Mouse (Mus musculus) spleen, adult 2 months (tissue): ENCODE data around the gene Skp1a. TPM values are rescaled to one million over a fixed set of nuclear protein-coding genes. Genes with fewer than 3 reads are reported as not detected.

ENCODE experiments used
- DNase-seq, 2 experiments: peaks; one replicate each; pipeline versions ENCODE4 v3.0.0 to v3.0.0-alpha.2; 2012 to 2021; ENCODE audit warnings: low spot score in 2 of 2, low read depth in 1 of 2
- H3K27ac ChIP-seq: fragments of 200-500 bp; 2 replicates; pipeline ENCODE4 v1.5.1; 2012; ENCODE audit warnings: low read length, inconsistent platforms; ENCODE audit not compliant: insufficient read depth
- H3K27me3 ChIP-seq: fragments of 200-500 bp; 2 replicates; pipeline ENCODE4 v1.6.1; 2012; ENCODE audit warnings: mild to moderate bottlenecking, moderate library complexity, low read length, inconsistent platforms; ENCODE audit not compliant: control insufficient read depth, insufficient read depth
- H3K36me3 ChIP-seq: fragments of 200-500 bp; 2 replicates; pipeline ENCODE4 v1.6.1; 2012; ENCODE audit warnings: mild to moderate bottlenecking, low read length, inconsistent platforms; ENCODE audit not compliant: control insufficient read depth, insufficient read depth
- H3K4me1 ChIP-seq: fragments of 200-500 bp; 2 replicates; pipeline ENCODE4 v1.6.1; 2011; ENCODE audit warnings: inconsistent platforms; ENCODE audit not compliant: control insufficient read depth, insufficient read depth, insufficient read length
- H3K4me3 ChIP-seq: fragments of 200-500 bp; 2 replicates; pipeline ENCODE4 v1.5.1; 2011; ENCODE audit warnings: mild to moderate bottlenecking, inconsistent platforms; ENCODE audit not compliant: insufficient read depth, insufficient read length; ENCODE audit errors: extremely low read depth
- CTCF ChIP-seq: fragments of 200-500 bp; IDR thresholded peaks from 2 replicates; pipeline ENCODE4 v1.5.1; 2011; ENCODE audit warnings: mild to moderate bottlenecking, inconsistent platforms; ENCODE audit not compliant: insufficient read depth, insufficient read length, insufficient replicate concordance; ENCODE audit errors: extremely low read depth
- POLR2A ChIP-seq: fragments of 200-500 bp; IDR thresholded peaks from 2 replicates; pipeline ENCODE4 v1.6.1; 2011; ENCODE audit warnings: low read depth, low read length, inconsistent platforms
- WGBS: fragments of 180-500 bp; shearing (Covaris S2); methylation state at CpG from one replicate; pipeline ENCODE4 v1.1.7; 2018; 5-methylcytosine and 5-hydroxymethylcytosine counted together
- polyA plus RNA-seq: library from polyadenylated mRNA; depleted of rRNA; stranded (reverse); fragments of >200 nt; gene quantifications from 2 replicates; pipeline ENCODE4 v1.2.3, GENCODE M21; 2012; rRNA removed

Skp1a gene
- polyA plus RNA-seq, 1 experiment: 6.3 TPM

GRCm38 (mm10) chr11:52292346-52292745 lies 60.6 kb downstream of the Skp1a start:
- no peaks in the 10 kb centered on the region for H3K27me3 ChIP-seq
- 41% methylated on average over 7 of the region's 7 CpGs for WGBS

GRCm38 (mm10) chr11:52292894-52293293 lies 61.1 kb downstream of the Skp1a start:
- Histone ChIP-seq H3K27me3 (no peaks in the 10 kb centered on the region), H3K36me3 (no peaks in the 10 kb centered on the region), H3K4me3 (no peak overlapping the region), H3K4me1 (peaks cover 4% of the 10 kb centered on the region; the same call in 1 of the 2 replicates), H3K27ac (no peak overlapping the region)
- 69% methylated on average over 6 of the region's 6 CpGs for WGBS
- TF ChIP-seq CTCF: no peak
- no peak for TF ChIP-seq POLR2A
- DNase-seq: no peak

More at GRCm38 (mm10) chr11:52292346-52292745, 60.6 kb downstream of the Skp1a start:
- TF ChIP-seq CTCF (no peak), POLR2A (no peak)
- Histone ChIP-seq H3K4me1 (peaks cover 4% of the 10 kb centered on the region; the same call in 1 of the 2 replicates), H3K36me3 (no peaks in the 10 kb centered on the region), H3K27ac (no peak overlapping the region), H3K4me3 (no peak overlapping the region)
- DNase-seq: no peak

GRCm38 (mm10) chr11:52294103-52294502 lies 62.3 kb downstream of the Skp1a start:
- Histone ChIP-seq H3K4me1 (peaks cover 5% of the 10 kb centered on the region; the same call in 1 of the 2 replicates), H3K36me3 (no peaks in the 10 kb centered on the region), H3K27ac (peak overlapping the region; percentile 59), H3K4me3 (no peak overlapping the region), H3K27me3 (no peaks in the 10 kb centered on the region)
- DNase-seq: no peak
- no peak for TF ChIP-seq POLR2A
- TF ChIP-seq CTCF: no peak
- 74% methylated on average over 9 of the region's 9 CpGs for WGBS

Other genes with a start within 250 kb of the Skp1a start
- 26.6 and 28.6 TPM in 2 replicates for gene Ube2b, start 231.2 kb upstream of the Skp1a start, polyA plus RNA-seq
- 1.3 and 1.4 TPM in 2 replicates for gene Cdkl3, start 227.8 kb upstream of the Skp1a start, polyA plus RNA-seq
- 20.2 and 21.0 TPM in 2 replicates for gene Ppp2ca, start 133.3 kb upstream of the Skp1a start, polyA plus RNA-seq
- gene Olfr1373, start 86.5 kb upstream of the Skp1a start, polyA plus RNA-seq: not detected in 2 replicates
- not detected in 2 replicates for gene Olfr1371, start 18.0 kb upstream of the Skp1a start, polyA plus RNA-seq
- gene Tcf7, start 51.0 kb downstream of the Skp1a start, polyA plus RNA-seq: 139 and 165 TPM in 2 replicates
- 17.2 and 17.9 TPM in 2 replicates for gene Vdac1, start 128.9 kb downstream of the Skp1a start, polyA plus RNA-seq
- gene 9530068E07Rik, start 164.4 kb downstream of the Skp1a start, polyA plus RNA-seq: 49.6 and 99.6 TPM in 2 replicates